Mouse (Mus musculus) liver, embryonic 12.5 days (tissue): Measurements from ENCODE around the gene Coro2a. TPM values are rescaled to one million over a fixed set of nuclear protein-coding genes. Genes with fewer than 3 reads are reported as not detected.
A peak's percentile ranks its signal among the peaks of the same experiment; 100 is the strongest.
"Not testable (repeated sequence)": the region's sequence is repeated elsewhere in the genome, so short reads cannot be mapped to it uniquely, and the experiment has no call there.

Experiments
- ATAC-seq: fragments of 200-750 bp; cut with Nextera tagmentation; 2 replicates; pipeline ENCODE4 v1.8.0; 2017; ENCODE audit warnings: moderate number of reproducible peaks, mild to moderate bottlenecking, moderate library complexity
- H3K27ac ChIP-seq: fragments of 300-500 bp; sonication (generic); 2 replicates; pipeline ENCODE4 v1.5.1; 2016; ENCODE audit warnings: mild to moderate bottlenecking
- H3K27me3 ChIP-seq: fragments of 300-500 bp; sonication (generic); replicated peaks from 2 replicates; pipeline ENCODE4 v1.6.1; 2016; ENCODE audit warnings: mild to moderate bottlenecking, moderate library complexity
- H3K36me3 ChIP-seq: fragments of 300-500 bp; sonication (generic); 2 replicates; pipeline ENCODE4 v1.6.1; 2016; ENCODE audit warnings: mild to moderate bottlenecking, moderate library complexity
- H3K4me1 ChIP-seq: fragments of 300-500 bp; sonication (generic); 2 replicates; pipeline ENCODE4 v1.6.1; 2016
- H3K4me2 ChIP-seq: fragments of 300-500 bp; sonication (generic); 2 replicates; pipeline ENCODE4 v1.6.1; 2016; ENCODE audit warnings: mild to moderate bottlenecking, moderate library complexity
- H3K4me3 ChIP-seq: fragments of 300-500 bp; sonication (generic); 2 replicates; pipeline ENCODE4 v1.5.1; 2016; ENCODE audit warnings: mild to moderate bottlenecking, moderate library complexity
- H3K9ac ChIP-seq: fragments of 300-500 bp; sonication (generic); 2 replicates; pipeline ENCODE4 v1.6.1; 2016; ENCODE audit warnings: mild to moderate bottlenecking, moderate library complexity
- H3K9me3 ChIP-seq: fragments of 300-500 bp; sonication (generic); replicated peaks from 2 replicates; pipeline ENCODE4 v1.6.1; 2016; ENCODE audit warnings: mild to moderate bottlenecking, moderate library complexity
- WGBS: fragments of 180-500 bp; shearing (Covaris S2); methylation state at CpG from one replicate; pipeline ENCODE4 v1.1.7; 2016; ENCODE audit not compliant: insufficient replicate concordance; 5-methylcytosine and 5-hydroxymethylcytosine counted together
- polyA plus RNA-seq: library from polyadenylated mRNA; unstranded; fragments of >200 nt; fragmentation: Nextera tagmentation; extraction: Ambion mirVana; gene quantifications from 2 replicates; pipeline ENCODE4 v1.2.1, GENCODE M21; 2016

The Coro2a gene
- polyA plus RNA-seq, 1 experiment from 2014 or later = 4.9 TPM

- Histone ChIP-seq H3K4me1 (peaks cover 51% of the 10 kb centered on the region), H3K9ac (no peak overlapping the region), H3K4me3 (no peak overlapping the region), H3K9me3 (no peaks in the 10 kb centered on the region), H3K36me3 (no peaks in the 10 kb centered on the region), H3K4me2 (no peak overlapping the region), H3K27me3 (0 out of 2 replicates have a peak, but pooled peaks cover 7% of the 10 kb centered on the region), H3K27ac (no peak overlapping the region)
- WGBS = 60% methylated on average over 9 of the region's 9 CpGs
- peak; percentile 31; the same call in 1 of the 2 replicates for ATAC-seq
Observed at GRCm38 (mm10) chr4:46591833-46592520, 10.0 kb downstream of the Coro2a start.

- H3K9me3 ChIP-seq = no peaks in the 10 kb centered on the region
- H3K4me1 ChIP-seq = peaks cover 48% of the 10 kb centered on the region
- 8% methylated on average over 4 of the region's 4 CpGs for WGBS
- H3K27me3 ChIP-seq = peaks cover 2% of the 10 kb centered on the region; the same call in 1 of the 2 replicates
- H3K4me2 ChIP-seq = no peak overlapping the region
- H3K36me3 ChIP-seq = no peaks in the 10 kb centered on the region
- no peak overlapping the region for H3K9ac ChIP-seq
- peak; percentile 42; the same call in 1 of the 2 replicates for ATAC-seq
- H3K27ac ChIP-seq = no peak overlapping the region
- no peak overlapping the region for H3K4me3 ChIP-seq
Observed at GRCm38 (mm10) chr4:46590810-46591209, 11.2 kb downstream of the Coro2a start.

DNA sequence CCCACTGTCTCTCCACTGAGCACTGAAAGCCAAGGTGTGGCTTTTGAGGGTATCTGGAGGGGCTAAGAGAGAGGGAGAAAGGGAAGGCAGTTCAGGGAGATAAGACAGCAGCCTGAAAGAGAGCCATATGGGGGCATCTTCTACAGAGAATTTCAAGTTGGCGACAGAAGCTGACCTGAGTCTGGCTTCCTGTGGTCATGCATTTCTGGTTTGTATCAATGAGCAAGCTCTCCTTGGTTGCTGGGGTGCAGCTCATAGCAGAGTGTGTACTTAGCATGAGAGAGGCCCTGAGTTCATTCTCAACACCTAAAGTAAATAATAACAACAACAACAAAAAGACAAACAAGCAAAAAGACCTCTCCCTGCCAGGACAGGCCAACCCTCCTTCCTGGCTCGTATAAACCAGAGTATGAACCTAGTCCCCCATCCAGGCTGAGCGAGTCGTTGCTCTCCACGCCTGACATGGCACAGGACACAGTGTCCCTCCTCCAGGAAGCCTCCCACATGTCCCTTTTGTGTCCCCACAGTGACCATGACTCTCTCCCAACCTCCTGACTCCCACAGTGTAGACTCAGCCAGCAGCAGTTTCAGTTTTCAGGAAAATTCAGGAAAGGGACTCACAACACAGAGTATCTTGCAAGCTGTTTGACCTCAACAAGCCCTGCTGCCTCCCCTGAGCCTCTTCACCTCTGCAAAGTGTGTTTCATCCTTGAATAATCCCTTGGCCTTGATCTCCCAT is 11.9 kb downstream of the Coro2a start:
- ATAC-seq = peak; percentile 3; the same call in 1 of the 2 replicates
- Histone ChIP-seq H3K4me1 (peaks cover 50% of the 10 kb centered on the region), H3K4me3 (no peak overlapping the region), H3K9ac (no peak overlapping the region), H3K27me3 (peaks cover 8% of the 10 kb centered on the region; the same call in 1 of the 2 replicates), H3K9me3 (no peaks in the 10 kb centered on the region), H3K27ac (no peak overlapping the region), H3K36me3 (no peaks in the 10 kb centered on the region), H3K4me2 (no peak overlapping the region)
- WGBS = 49% methylated on average over 5 of the region's 5 CpGs

DNA sequence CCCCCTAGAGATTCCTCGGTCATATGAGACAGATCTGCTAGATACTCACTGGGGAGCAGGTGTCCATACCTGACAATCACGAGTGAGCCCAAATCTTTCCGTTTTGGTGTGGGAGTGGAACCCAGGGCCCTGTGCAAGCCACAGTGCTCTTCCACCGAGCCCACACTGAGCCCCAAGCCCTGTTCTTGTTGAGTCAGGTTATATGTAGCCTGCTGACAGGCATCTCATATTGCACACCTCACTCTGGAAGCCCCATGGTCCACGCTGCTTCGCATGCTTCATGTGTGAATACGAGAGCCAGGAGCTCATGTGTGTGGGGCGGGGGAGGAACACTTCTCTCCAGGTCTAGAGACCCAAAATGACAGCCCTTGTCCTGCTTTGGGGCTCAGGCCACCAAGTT is 12.9 kb downstream of the Coro2a start:
- ATAC-seq = no peak
- no peaks in the 10 kb centered on the region for H3K9me3 ChIP-seq
- 69% methylated on average over 8 of the region's 8 CpGs for WGBS
- H3K36me3 ChIP-seq = no peaks in the 10 kb centered on the region
- no peak overlapping the region for H3K9ac ChIP-seq
- peaks cover 50% of the 10 kb centered on the region for H3K4me1 ChIP-seq
- no peak overlapping the region for H3K4me3 ChIP-seq
- H3K27ac ChIP-seq = no peak overlapping the region
- no peak overlapping the region for H3K4me2 ChIP-seq
- peaks cover 8% of the 10 kb centered on the region; the same call in 1 of the 2 replicates for H3K27me3 ChIP-seq

DNA sequence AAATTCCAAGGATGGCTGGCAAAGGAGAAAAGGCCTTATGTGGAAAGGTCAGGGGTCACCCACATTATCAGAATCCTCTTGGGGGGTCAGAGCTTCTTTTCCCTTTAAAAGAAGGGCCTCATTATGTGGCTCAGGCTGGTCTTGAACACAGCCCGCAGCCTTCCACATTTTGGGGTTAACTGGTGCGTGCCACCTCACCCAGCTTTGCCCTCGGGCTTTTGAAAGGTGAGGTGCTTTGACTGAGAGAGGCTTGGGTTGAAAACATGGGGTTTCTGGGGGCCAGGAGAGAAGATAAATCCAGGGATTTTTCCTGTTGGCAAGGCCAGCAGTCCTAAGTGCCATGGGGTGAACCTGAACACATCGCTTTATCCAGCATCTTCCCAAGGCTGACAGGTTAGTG is 15.5 kb downstream of the Coro2a start:
- WGBS = 75% methylated on average over 4 of the region's 4 CpGs
- Histone ChIP-seq H3K4me2 (no peak overlapping the region), H3K4me1 (peaks cover 29% of the 10 kb centered on the region), H3K9ac (no peak overlapping the region), H3K27ac (no peak overlapping the region), H3K9me3 (0 out of 2 replicates have a peak, but pooled peaks cover 2% of the 10 kb centered on the region), H3K36me3 (no peaks in the 10 kb centered on the region), H3K27me3 (peaks cover 8% of the 10 kb centered on the region; the same call in 1 of the 2 replicates), H3K4me3 (no peak overlapping the region)
- ATAC-seq = no peak

DNA sequence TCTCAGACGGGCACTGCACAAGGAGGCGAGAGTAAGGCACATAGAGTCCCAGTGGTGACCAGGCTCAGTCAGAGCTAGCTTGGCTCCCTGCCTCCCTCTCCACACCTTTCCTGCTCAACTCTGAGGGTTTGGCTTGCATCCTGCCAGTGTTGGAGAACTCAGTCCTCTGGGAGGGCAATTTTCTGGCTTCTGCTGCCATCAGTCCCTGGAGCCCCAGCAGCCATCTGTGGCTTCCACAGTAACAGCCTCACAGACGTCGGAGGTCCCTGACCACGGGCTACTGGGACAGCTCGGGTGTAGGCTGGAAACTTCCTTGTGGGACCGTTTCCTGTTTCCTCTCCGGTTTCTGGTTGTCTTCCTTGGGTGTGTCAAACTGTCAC is 16.2 kb downstream of the Coro2a start:
- WGBS = 45% methylated on average over 8 of the region's 8 CpGs
- Histone ChIP-seq H3K4me1 (peaks cover 22% of the 10 kb centered on the region), H3K9me3 (peaks cover 4% of the 10 kb centered on the region; the same call in 1 of the 2 replicates), H3K4me3 (no peak overlapping the region), H3K4me2 (no peak overlapping the region), H3K27ac (no peak overlapping the region), H3K36me3 (no peaks in the 10 kb centered on the region), H3K9ac (no peak overlapping the region), H3K27me3 (peaks cover 8% of the 10 kb centered on the region; the same call in 1 of the 2 replicates)
- no peak for ATAC-seq

GRCm38 (mm10) chr4:46585041-46585810 is 16.8 kb downstream of the Coro2a start:
- Histone ChIP-seq H3K4me2 (no peak overlapping the region), H3K36me3 (no peaks in the 10 kb centered on the region), H3K27ac (0 out of 2 replicates have a peak overlapping the region, but pooled peaks have one; percentile 25), H3K4me3 (no peak overlapping the region), H3K9me3 (peaks cover 6% of the 10 kb centered on the region; the same call in 1 of the 2 replicates), H3K27me3 (peaks cover 8% of the 10 kb centered on the region; the same call in 1 of the 2 replicates), H3K4me1 (peaks cover 16% of the 10 kb centered on the region), H3K9ac (no peak overlapping the region)
- 65% methylated on average over 13 of the region's 13 CpGs for WGBS
- no peak for ATAC-seq

- H3K4me3 ChIP-seq, H3K4me2 ChIP-seq, H3K9me3 ChIP-seq, H3K27ac ChIP-seq, H3K27me3 ChIP-seq, H3K4me1 ChIP-seq, H3K9ac ChIP-seq, ATAC-seq, H3K36me3 ChIP-seq: not testable (repeated sequence)
- 45% methylated on average over 3 of the region's 3 CpGs for WGBS
Observed at GRCm38 (mm10) chr4:46584536-46584935, 17.5 kb downstream of the Coro2a start.

- H3K4me2 ChIP-seq, H3K4me3 ChIP-seq, ATAC-seq, H3K9me3 ChIP-seq, H3K27ac ChIP-seq, H3K4me1 ChIP-seq, H3K27me3 ChIP-seq, H3K9ac ChIP-seq, H3K36me3 ChIP-seq: not testable (repeated sequence)
- WGBS = 34% methylated on average over 2 of the region's 6 CpGs
Observed at GRCm38 (mm10) chr4:46584084-46584483, 17.9 kb downstream of the Coro2a start.

DNA sequence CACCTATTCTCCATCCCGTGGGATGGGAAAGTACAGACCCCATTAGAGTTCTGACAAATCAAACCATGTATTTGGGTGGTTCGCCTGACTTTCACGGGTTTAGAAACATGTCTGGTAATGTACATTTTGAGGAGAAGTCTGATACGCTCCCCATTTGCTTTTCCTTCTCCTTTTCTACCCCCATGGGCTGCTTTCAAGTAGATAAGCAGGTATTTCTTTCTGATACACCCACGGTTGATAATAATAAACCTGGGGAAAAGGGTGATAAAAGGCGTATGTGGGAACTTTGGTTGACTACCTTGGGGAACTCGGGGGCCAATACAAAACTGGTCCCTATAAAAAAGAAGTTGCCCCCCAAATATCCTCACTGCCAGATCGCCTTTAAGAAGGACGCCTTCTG is 20.0 kb downstream of the Coro2a start:
- H3K4me1 ChIP-seq, H3K27ac ChIP-seq, H3K4me2 ChIP-seq, H3K36me3 ChIP-seq, H3K4me3 ChIP-seq, H3K9ac ChIP-seq, H3K27me3 ChIP-seq, ATAC-seq, H3K9me3 ChIP-seq: not testable (repeated sequence)
- 70% methylated on average over 9 of the region's 9 CpGs for WGBS

DNA sequence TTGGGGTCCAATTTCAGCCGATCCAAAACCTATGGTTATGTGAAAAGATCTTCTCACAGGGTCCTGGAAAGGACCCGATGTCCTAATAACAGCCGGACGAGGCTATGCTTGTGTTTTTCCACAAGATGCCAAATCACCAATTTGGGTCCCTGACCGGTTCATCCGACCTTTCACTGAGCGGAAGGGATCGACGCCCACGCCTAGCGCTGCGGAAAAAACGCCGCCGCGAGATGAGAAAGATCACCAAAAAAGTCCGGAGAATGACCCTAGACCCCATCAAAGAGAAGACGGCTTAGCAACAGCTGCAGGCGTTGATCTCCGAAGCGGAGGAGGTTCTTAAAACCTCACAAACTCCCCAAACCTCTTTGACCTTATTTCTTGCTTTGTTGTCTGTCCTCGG is 20.4 kb downstream of the Coro2a start:
- H3K27ac ChIP-seq, H3K9ac ChIP-seq, H3K4me2 ChIP-seq, H3K9me3 ChIP-seq, H3K36me3 ChIP-seq, H3K4me1 ChIP-seq, H3K27me3 ChIP-seq, ATAC-seq, H3K4me3 ChIP-seq: not testable (repeated sequence)
- 83% methylated on average over 22 of the region's 22 CpGs for WGBS

DNA sequence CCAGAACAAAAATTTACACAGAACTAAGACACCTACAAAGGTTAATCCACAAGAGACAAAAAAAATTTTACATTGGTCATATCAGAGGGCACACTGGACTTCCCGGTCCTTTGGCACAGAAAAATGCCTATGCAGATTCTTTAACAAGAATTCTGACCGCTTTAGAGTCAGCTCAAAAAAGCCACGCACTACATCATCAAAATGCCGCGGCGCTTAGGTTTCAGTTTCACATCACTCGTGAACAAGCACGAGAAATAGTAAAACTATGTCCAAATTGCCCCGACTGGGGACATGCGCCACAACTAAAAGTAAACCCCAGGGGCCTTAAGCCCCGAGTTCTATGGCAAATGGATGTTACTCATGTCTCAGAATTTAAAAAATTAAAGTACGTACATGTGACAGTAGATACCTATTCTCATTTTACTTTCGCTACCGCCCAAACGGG is 21.2 kb downstream of the Coro2a start:
- H3K36me3 ChIP-seq, H3K4me2 ChIP-seq, H3K9ac ChIP-seq, H3K9me3 ChIP-seq, H3K4me1 ChIP-seq, ATAC-seq, H3K27ac ChIP-seq, H3K27me3 ChIP-seq, H3K4me3 ChIP-seq: not testable (repeated sequence)
- 83% methylated on average over 15 of the region's 15 CpGs for WGBS
